Mouse (Mus musculus): ENCODE measurements around the gene Spdl1. TPM values are rescaled to one million over a fixed set of nuclear protein-coding genes. Genes with fewer than 3 reads are reported as not detected.

Spdl1 gene
- total and polyA plus RNA-seq, 3 experiments = 24.2 to 36.3 TPM; not detected in 1

Other genes with a start within 250 kb of the Spdl1 start
- gene Dock2, start 49.7 kb downstream of the Spdl1 start, total RNA-seq (2012; rRNA removed) = 56.3 and 60.9 TPM in 2 replicates
- 100 to 1,000 TPM in 1 of 2 experiments, 10 to 100 TPM in 1; 77.9 to 101 TPM for gene Dock2, start 49.7 kb downstream of the Spdl1 start, polyA plus RNA-seq (2012; ENCODE audit: insufficient read depth in 1 of 2, insufficient read length in 2 of 2, low read depth in 1 of 2, low replicate concordance in 2 of 2, missing spikeins in 1 of 2)

Data from MEL (cell line).